Mouse (Mus musculus) thymus, adult 2 months (tissue): ENCODE data around the gene Tdrd9. TPM values are rescaled to one million over a fixed set of nuclear protein-coding genes. Genes with fewer than 3 reads are reported as not detected.

Experiments used
- DNase-seq: peaks from one replicate; pipeline ENCODE4 v3.0.0; 2021
- H3K27ac ChIP-seq: fragments of 200-500 bp; 2 replicates; pipeline ENCODE4 v1.5.1; 2012; ENCODE audit warnings: low read length, control low read depth; ENCODE audit not compliant: control insufficient read depth, insufficient read depth
- H3K27me3 ChIP-seq: fragments of 200-500 bp; 2 replicates; pipeline ENCODE4 v1.6.1; 2012; ENCODE audit warnings: mild to moderate bottlenecking, low read length, moderate library complexity, mixed read lengths; ENCODE audit not compliant: control insufficient read depth, insufficient read depth
- H3K36me3 ChIP-seq: fragments of 200-500 bp; 2 replicates; pipeline ENCODE4 v1.6.1; 2012; ENCODE audit warnings: mild to moderate bottlenecking, low read length, moderate library complexity; ENCODE audit not compliant: control insufficient read depth, insufficient read depth
- H3K4me1 ChIP-seq: fragments of 200-500 bp; replicated peaks from 2 replicates; pipeline ENCODE4 v1.6.1; 2012; ENCODE audit warnings: low read length; ENCODE audit not compliant: control insufficient read depth, insufficient read depth
- H3K4me3 ChIP-seq: fragments of 200-500 bp; 2 replicates; pipeline ENCODE4 v1.5.1; 2012; ENCODE audit warnings: mild to moderate bottlenecking, low read length, control low read depth, moderate library complexity; ENCODE audit not compliant: control insufficient read depth, insufficient read depth
- CTCF ChIP-seq: fragments of 200-500 bp; IDR thresholded peaks from 2 replicates; pipeline ENCODE4 v1.5.1; 2012; ENCODE audit warnings: mild to moderate bottlenecking, control low read depth, low read length, moderate library complexity, borderline replicate concordance; ENCODE audit not compliant: control insufficient read depth, poor library complexity, insufficient read depth; ENCODE audit errors: extremely low read depth
- POLR2A ChIP-seq: fragments of 200-500 bp; IDR thresholded peaks from 2 replicates; pipeline ENCODE4 v1.6.1; 2012; ENCODE audit warnings: mild to moderate bottlenecking, low read length, control low read depth, moderate library complexity; ENCODE audit not compliant: control insufficient read depth, poor library complexity, insufficient read depth; ENCODE audit errors: extremely low read depth
- WGBS: fragments of 180-500 bp; shearing (Covaris S2); methylation state at CpG from one replicate; pipeline ENCODE4 v1.1.7; 2018; 5-methylcytosine and 5-hydroxymethylcytosine counted together
- polyA plus RNA-seq: library from polyadenylated mRNA; depleted of rRNA; stranded (reverse); fragments of >200 nt; gene quantifications from 2 replicates; pipeline ENCODE4 v1.2.3, GENCODE M21; 2012

Tdrd9 gene
- polyA plus RNA-seq, 1 experiment: 0.15 TPM

DNA sequence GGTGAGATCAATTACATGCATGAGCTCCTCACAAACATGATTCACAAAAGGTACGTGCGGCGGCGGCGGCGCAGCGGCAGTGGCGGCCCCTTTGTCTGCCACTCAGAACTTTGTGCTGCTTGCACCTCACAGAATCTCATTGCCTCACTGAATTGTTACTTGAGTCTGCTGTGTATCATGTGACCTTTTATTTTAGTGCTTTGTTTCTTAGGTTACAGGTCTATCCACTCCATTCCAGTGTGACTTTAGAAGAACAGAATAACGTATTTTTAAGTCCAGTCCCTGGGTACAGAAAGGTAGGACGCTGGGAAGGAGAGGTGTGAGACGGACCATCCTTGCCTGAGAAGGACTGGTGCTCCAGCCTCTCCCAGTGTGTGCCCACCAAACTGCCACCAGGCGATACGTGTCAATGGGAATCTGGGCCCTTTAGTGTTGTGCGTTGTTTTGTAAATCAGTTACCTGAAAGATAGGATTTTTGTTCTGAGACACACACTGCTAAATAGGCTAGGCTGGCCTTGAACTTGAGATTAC is 42.0 kb downstream of the Tdrd9 start:
- WGBS: 80% methylated on average over 14 of the region's 14 CpGs

DNA sequence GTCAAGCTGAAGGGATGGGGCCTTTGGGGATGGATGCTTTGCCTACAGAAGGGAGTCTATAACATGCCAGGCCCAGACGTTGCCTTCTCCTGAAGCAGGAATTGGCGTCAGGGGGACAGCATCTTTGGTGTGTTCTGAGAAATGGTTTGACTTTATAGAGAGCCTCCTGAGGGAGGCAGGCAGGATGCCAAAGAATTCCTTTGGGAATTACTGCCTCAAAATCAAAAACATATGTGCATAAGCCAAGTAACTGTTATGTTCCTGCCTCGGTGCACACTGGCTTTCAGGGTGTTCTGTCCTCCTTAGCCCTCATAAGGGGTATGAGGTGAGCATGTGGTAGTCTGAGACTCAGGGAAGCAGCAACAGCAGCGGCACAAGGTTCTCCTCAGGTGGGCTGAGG is 45.0 kb downstream of the Tdrd9 start:
- Histone ChIP-seq H3K27me3 (no peaks in the 10 kb centered on the region), H3K4me3 (no peak overlapping the region), H3K4me1 (no peaks in the 10 kb centered on the region), H3K27ac (no peak overlapping the region), H3K36me3 (no peaks in the 10 kb centered on the region)
- no peak for DNase-seq
- 96% methylated on average over 4 of the region's 4 CpGs for WGBS
- no peak for TF ChIP-seq POLR2A
- TF ChIP-seq CTCF: no peak

More for the DNA sequence above, 42.0 kb downstream of the Tdrd9 start:
- Histone ChIP-seq H3K27ac (no peak overlapping the region), H3K36me3 (no peaks in the 10 kb centered on the region), H3K4me3 (no peak overlapping the region), H3K27me3 (no peaks in the 10 kb centered on the region), H3K4me1 (no peaks in the 10 kb centered on the region)
- TF ChIP-seq CTCF (no peak), POLR2A (no peak)
- no peak for DNase-seq

DNA sequence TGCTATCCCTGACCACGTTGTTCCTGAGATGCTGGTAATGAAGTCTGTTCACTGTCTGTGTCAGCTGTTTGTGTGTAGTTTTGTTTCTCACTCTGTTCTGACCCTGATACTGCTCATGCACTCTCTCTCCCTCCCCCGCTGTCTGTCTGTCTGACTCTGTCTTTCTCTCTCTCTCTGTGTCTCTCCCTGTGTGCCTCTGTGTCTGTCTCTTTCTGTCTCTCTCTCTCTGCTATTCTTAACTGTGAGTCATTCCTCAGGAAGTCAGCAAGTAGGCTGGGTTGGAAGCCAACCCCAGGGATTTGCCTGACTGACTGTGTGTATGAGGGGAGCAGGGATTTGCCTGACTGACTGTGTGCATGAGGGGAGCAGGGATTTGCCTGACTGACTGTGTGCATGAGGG is 51.9 kb downstream of the Tdrd9 start:
- Histone ChIP-seq H3K4me1 (no peaks in the 10 kb centered on the region), H3K27me3 (no peaks in the 10 kb centered on the region), H3K36me3 (no peaks in the 10 kb centered on the region), H3K4me3 (no peak overlapping the region), H3K27ac (no peak overlapping the region)
- DNase-seq: no peak
- 79% methylated on average over 2 of the region's 2 CpGs for WGBS
- TF ChIP-seq CTCF: no peak
- TF ChIP-seq POLR2A: no peak

DNA sequence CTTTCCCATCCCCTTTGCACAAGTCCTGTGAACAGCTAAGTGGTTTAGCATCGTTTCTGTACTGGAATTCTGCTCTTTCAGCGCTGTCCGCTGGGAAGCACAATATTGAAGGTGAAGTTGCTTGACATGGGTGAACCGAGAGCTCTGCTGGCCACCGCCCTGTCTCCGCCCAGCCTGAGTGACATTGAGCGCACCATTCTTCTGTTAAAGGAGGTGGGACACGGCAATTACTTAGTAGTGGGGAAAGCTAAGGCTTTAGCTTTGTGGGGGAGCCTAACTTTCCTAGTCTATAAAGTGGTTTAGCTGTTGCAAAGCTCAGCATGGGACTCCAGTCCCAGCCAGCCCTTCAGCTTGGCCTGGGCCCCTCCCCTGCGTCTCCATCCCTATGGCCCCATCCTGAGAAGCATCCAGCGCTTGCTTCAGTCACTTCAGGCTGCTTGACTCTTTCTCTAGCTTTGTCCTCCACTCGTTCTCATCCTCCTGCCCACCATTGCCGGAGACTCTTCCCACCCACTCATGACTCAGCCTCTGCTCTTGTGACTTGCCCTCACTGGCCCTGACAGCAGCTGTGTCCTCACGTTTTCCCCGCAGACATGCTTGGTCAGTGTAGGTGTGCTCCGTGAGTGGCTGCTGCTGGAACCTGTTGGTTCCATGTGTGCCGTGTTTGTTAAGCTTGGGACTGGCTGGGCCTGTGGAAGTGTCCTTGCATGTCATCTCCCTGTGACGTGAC is 53.4 kb downstream of the Tdrd9 start:
- no peak for DNase-seq
- H3K4me1 ChIP-seq: no peaks in the 10 kb centered on the region
- no peak overlapping the region for H3K4me3 ChIP-seq
- WGBS: 90% methylated on average over 17 of the region's 17 CpGs
- no peaks in the 10 kb centered on the region for H3K27me3 ChIP-seq
- H3K27ac ChIP-seq: no peak overlapping the region
- TF ChIP-seq POLR2A (no peak), CTCF (no peak)
- no peaks in the 10 kb centered on the region for H3K36me3 ChIP-seq

DNA sequence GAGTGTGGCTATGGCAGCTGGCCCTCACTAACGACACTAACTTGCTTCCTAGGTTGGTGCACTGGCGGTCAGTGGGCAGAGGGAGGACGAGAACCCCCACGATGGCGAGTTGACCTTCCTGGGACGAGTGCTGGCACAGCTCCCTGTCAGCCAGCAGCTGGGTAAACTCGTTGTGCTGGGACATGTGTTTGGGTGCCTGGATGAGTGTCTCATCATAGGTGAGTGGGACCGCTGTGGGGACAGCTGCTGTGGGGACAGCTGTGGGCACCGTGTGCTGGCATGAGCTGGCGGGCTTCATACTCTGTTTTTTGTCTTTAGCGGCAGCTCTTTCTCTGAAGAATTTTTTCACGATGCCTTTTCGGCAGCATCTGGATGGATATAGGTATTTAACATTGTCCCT is 54.1 kb downstream of the Tdrd9 start:
- H3K4me3 ChIP-seq: no peak overlapping the region
- H3K27me3 ChIP-seq: no peaks in the 10 kb centered on the region
- no peak overlapping the region for H3K27ac ChIP-seq
- TF ChIP-seq CTCF: no peak
- TF ChIP-seq POLR2A: no peak
- no peaks in the 10 kb centered on the region for H3K4me1 ChIP-seq
- no peak for DNase-seq
- WGBS: 95% methylated on average over 13 of the region's 13 CpGs
- no peaks in the 10 kb centered on the region for H3K36me3 ChIP-seq

DNA sequence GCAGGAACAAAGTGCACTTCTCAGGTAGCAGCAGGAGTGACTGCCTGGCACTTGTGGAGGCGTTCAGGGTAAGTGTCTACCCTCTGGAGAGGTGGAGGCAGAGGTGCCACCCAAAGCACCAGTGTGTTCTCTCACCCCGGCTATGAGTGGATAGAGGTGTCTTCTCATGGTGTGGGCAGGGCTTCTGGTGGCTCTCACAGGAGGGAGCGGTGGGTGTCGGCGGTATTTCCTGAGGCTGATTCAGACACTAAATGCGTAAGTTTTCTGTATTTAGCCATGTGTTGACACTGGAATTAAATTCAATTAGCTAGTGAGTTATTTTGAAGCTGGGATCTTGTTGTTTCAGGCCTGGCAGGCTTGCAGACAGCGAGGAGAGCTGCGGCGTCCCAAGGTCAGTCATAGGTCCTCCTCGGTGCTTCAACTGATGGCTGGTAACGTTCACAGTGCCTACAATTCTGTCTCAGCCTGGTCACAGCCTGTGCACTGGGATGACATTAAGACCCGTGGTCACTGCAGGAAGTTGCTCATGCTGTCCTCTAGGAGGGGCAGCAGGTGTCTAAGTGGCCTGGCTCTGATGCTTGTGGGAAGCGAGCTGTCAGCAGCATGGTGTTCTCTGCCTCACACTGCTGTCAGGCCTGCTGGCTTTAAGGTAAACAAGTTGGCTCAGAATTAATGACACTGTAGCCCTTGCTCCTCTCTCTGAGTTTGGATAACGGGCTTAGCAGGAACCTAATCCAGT is 54.7 kb downstream of the Tdrd9 start:
- H3K36me3 ChIP-seq: no peaks in the 10 kb centered on the region
- TF ChIP-seq CTCF (no peak), POLR2A (no peak)
- no peaks in the 10 kb centered on the region for H3K27me3 ChIP-seq
- H3K27ac ChIP-seq: no peak overlapping the region
- no peaks in the 10 kb centered on the region for H3K4me1 ChIP-seq
- no peak for DNase-seq
- WGBS: 86% methylated on average over 14 of the region's 14 CpGs
- no peak overlapping the region for H3K4me3 ChIP-seq

DNA sequence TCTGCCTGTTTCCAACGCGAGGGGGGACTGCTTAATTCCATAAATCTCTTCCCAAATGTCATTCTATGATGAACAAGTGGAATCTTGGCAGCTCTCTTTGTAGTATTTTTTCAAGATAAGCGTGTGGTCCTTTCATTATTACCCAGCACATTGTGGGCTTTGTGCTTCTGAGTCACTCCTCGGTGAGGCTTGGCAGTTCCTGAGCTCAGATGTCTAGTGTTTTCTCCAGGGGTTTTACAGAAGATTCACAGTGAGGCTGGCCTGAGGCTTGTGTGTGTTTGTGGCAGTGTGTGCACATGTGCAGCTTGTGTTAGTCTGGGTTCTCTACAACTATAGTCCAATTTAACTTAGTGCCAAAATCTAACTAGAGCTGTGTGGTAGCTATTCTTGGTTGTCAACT is 56.0 kb downstream of the Tdrd9 start:
- H3K4me1 ChIP-seq: no peaks in the 10 kb centered on the region
- H3K36me3 ChIP-seq: no peaks in the 10 kb centered on the region
- no peak for TF ChIP-seq CTCF
- no peak for TF ChIP-seq POLR2A
- no peak overlapping the region for H3K27ac ChIP-seq
- 84% methylated on average over 4 of the region's 4 CpGs for WGBS
- no peak for DNase-seq
- no peaks in the 10 kb centered on the region for H3K27me3 ChIP-seq
- no peak overlapping the region for H3K4me3 ChIP-seq
